Mouse (Mus musculus) CH12.LX (cell line): ENCODE results near the gene Gtf3c4. TPM values are rescaled to one million over a fixed set of nuclear protein-coding genes. Genes with fewer than 3 reads are reported as not detected.

Source experiments
- DNase-seq: peaks from one replicate; pipeline ENCODE4 v3.0.0-alpha.2; 2013; ENCODE audit errors: extremely low read depth
- H3K27ac ChIP-seq: 2 replicates; pipeline ENCODE4 v1.5.1; 2012; ENCODE audit warnings: low read depth, mild to moderate bottlenecking, control low read depth, moderate library complexity; ENCODE audit not compliant: insufficient read depth
- H3K27me3 ChIP-seq: replicated peaks from 2 replicates; pipeline ENCODE3; 2012; ENCODE audit warnings: inconsistent platforms
- H3K36me3 ChIP-seq, 2 experiments: replicated peaks in 1 of 2; 2 replicates each; pipeline versions ENCODE3 to v1.6.1; 2012; ENCODE audit warnings: inconsistent platforms in 1 of 2, low read length in 1 of 2, mild to moderate bottlenecking in 1 of 2, mixed read lengths in 1 of 2, moderate library complexity in 1 of 2; ENCODE audit not compliant: control insufficient read depth in 1 of 2, insufficient read depth in 1 of 2
- H3K4me1 ChIP-seq, 2 experiments: 2 replicates each; pipeline ENCODE4 v1.6.1; 2012; ENCODE audit warnings: inconsistent platforms in 1 of 2, moderate library complexity in 1 of 2; ENCODE audit not compliant: insufficient read depth in 2 of 2, control insufficient read depth in 1 of 2
- H3K4me2 ChIP-seq: 2 replicates; pipeline ENCODE4 v1.6.1; 2012; ENCODE audit warnings: low read depth, mild to moderate bottlenecking, control low read depth; ENCODE audit not compliant: poor library complexity, insufficient read depth, severe bottlenecking
- H3K4me3 ChIP-seq, 3 experiments: fragments of 150-350 bp in 1 of 3; sonication (generic) in 1 of 3; replicated peaks in 1 of 3; 2 replicates each; pipeline versions ENCODE3 to v1.5.1; 2011 to 2012; ENCODE audit warnings: low read depth in 2 of 3, low read length in 2 of 3, mild to moderate bottlenecking in 2 of 3, moderate library complexity in 2 of 3, control low read depth in 1 of 3, improper control_type of control experiment in 1 of 3, inconsistent platforms in 1 of 3, mixed read lengths in 1 of 3; ENCODE audit not compliant: poor library complexity in 1 of 3
- H3K79me2 ChIP-seq: replicated peaks from 2 replicates; pipeline ENCODE4 v1.6.1; 2012; ENCODE audit warnings: mild to moderate bottlenecking, moderate library complexity; ENCODE audit not compliant: control insufficient read depth, poor library complexity, insufficient read depth, severe bottlenecking; ENCODE audit errors: extremely low read depth
- H3K9ac ChIP-seq: 2 replicates; pipeline ENCODE4 v1.6.1; 2012; ENCODE audit warnings: low read depth, mild to moderate bottlenecking, control low read depth, moderate library complexity; ENCODE audit not compliant: insufficient read depth
- H3K9me3 ChIP-seq: replicated peaks from 2 replicates; pipeline ENCODE3; 2012; ENCODE audit warnings: low read length, inconsistent platforms, mixed read lengths
- BHLHE40 ChIP-seq: IDR thresholded peaks from 2 replicates; pipeline ENCODE4 v1.6.1; 2011; ENCODE audit warnings: mild to moderate bottlenecking, low read depth, low read length, improper control_type of control experiment
- CHD2 ChIP-seq: IDR thresholded peaks from 2 replicates; pipeline ENCODE4 v1.6.1; 2011; ENCODE audit warnings: low read length, improper control_type of control experiment
- CTCF ChIP-seq, 2 experiments: IDR thresholded peaks in 1 of 2; conservative IDR thresholded peaks in 1 of 2; 2 replicates each; pipeline ENCODE4 v1.5.1; 2011 to 2012; ENCODE audit warnings: low read depth in 2 of 2, low read length in 2 of 2, improper control_type of control experiment in 1 of 2, inconsistent platforms in 1 of 2, mild to moderate bottlenecking in 1 of 2, moderate library complexity in 1 of 2
- ELF1 ChIP-seq: IDR thresholded peaks from 2 replicates; pipeline ENCODE4 v1.6.1; 2014; ENCODE audit warnings: low read depth, mild to moderate bottlenecking, inconsistent platforms, low read length, improper control_type of control experiment
- EP300 ChIP-seq: IDR thresholded peaks from 2 replicates; pipeline ENCODE4 v1.6.1; 2011; ENCODE audit warnings: low read length, improper control_type of control experiment
- ETS1 ChIP-seq: conservative IDR thresholded peaks from 2 replicates; pipeline ENCODE4 v1.6.1; 2012; ENCODE audit warnings: low read depth, mild to moderate bottlenecking, inconsistent platforms, low read length, improper control_type of control experiment, moderate library complexity
- GABPA ChIP-seq: IDR thresholded peaks from 2 replicates; pipeline ENCODE4 v1.6.1; 2012; ENCODE audit warnings: low read depth, low read length, improper control_type of control experiment, inconsistent platforms; ENCODE audit not compliant: insufficient replicate concordance
- IRF4 ChIP-seq: IDR thresholded peaks from 2 replicates; pipeline ENCODE4 v1.6.1; 2014; ENCODE audit warnings: low read depth, mild to moderate bottlenecking, inconsistent platforms, low read length, improper control_type of control experiment
- JUND ChIP-seq: conservative IDR thresholded peaks from 2 replicates; pipeline ENCODE4 v1.6.1; 2011; ENCODE audit warnings: low read depth, low read length, improper control_type of control experiment
- KAT2A ChIP-seq: IDR thresholded peaks from 2 replicates; pipeline ENCODE4 v1.6.1; 2012; ENCODE audit warnings: low read length, improper control_type of control experiment, inconsistent platforms; ENCODE audit not compliant: insufficient replicate concordance
- MAX ChIP-seq: IDR thresholded peaks from 2 replicates; pipeline ENCODE4 v1.6.1; 2011; ENCODE audit warnings: low read length, improper control_type of control experiment
- MAZ ChIP-seq: IDR thresholded peaks from 2 replicates; pipeline ENCODE4 v1.6.1; 2012; ENCODE audit warnings: low read depth, mild to moderate bottlenecking, inconsistent platforms, low read length, improper control_type of control experiment, moderate library complexity
- MEF2A ChIP-seq: IDR thresholded peaks from 2 replicates; pipeline ENCODE4 v1.6.1; 2014; ENCODE audit warnings: low read depth, mild to moderate bottlenecking, inconsistent platforms, low read length, improper control_type of control experiment, borderline replicate concordance
- MXI1 ChIP-seq: IDR thresholded peaks from 2 replicates; pipeline ENCODE4 v1.6.1; 2011; ENCODE audit warnings: mild to moderate bottlenecking, low read depth, low read length, improper control_type of control experiment
- MYC ChIP-seq: IDR thresholded peaks from 2 replicates; pipeline ENCODE4 v1.6.1; 2011; ENCODE audit warnings: low read depth, mild to moderate bottlenecking, improper control_type of control experiment, low read length
- PAX5 ChIP-seq: IDR thresholded peaks from 2 replicates; pipeline ENCODE4 v1.6.1; 2012; ENCODE audit warnings: low read length, inconsistent platforms, mixed read lengths
- POLR2A ChIP-seq: IDR thresholded peaks from 2 replicates; pipeline ENCODE4 v1.6.1; 2011; ENCODE audit warnings: low read depth, mild to moderate bottlenecking, improper control_type of control experiment, low read length
- POLR2AphosphoS2 ChIP-seq: IDR thresholded peaks from 2 replicates; pipeline ENCODE4 v1.6.1; 2011; ENCODE audit warnings: low read depth, low read length, improper control_type of control experiment
- RAD21 ChIP-seq: IDR thresholded peaks from 2 replicates; pipeline ENCODE4 v1.6.1; 2011; ENCODE audit warnings: low read depth, mild to moderate bottlenecking, low read length, improper control_type of control experiment, moderate library complexity
- SMC3 ChIP-seq: IDR thresholded peaks from 2 replicates; pipeline ENCODE4 v1.6.1; 2011; ENCODE audit warnings: low read depth, low read length, improper control_type of control experiment
- TBP ChIP-seq: conservative IDR thresholded peaks from 2 replicates; pipeline ENCODE4 v1.6.1; 2011; ENCODE audit warnings: low read depth, low read length, improper control_type of control experiment
- UBTF ChIP-seq: IDR thresholded peaks from 2 replicates; pipeline ENCODE4 v1.6.1; 2012; ENCODE audit warnings: low read depth, mild to moderate bottlenecking, inconsistent platforms, low read length, improper control_type of control experiment, moderate library complexity
- USF2 ChIP-seq: conservative IDR thresholded peaks from 2 replicates; pipeline ENCODE4 v1.6.1; 2011; ENCODE audit warnings: low read depth, low read length, improper control_type of control experiment
- ZKSCAN1 ChIP-seq: IDR thresholded peaks from 2 replicates; pipeline ENCODE4 v1.6.1; 2012; ENCODE audit warnings: low read depth, inconsistent platforms, low read length, improper control_type of control experiment, borderline replicate concordance
- ZMIZ1 ChIP-seq: IDR thresholded peaks from 2 replicates; pipeline ENCODE4 v1.6.1; 2012; ENCODE audit warnings: low read depth, mild to moderate bottlenecking, inconsistent platforms, low read length, improper control_type of control experiment
- dilution Hi-C: fragments of 300-500 bp; cut with MboI; formaldehyde crosslinking; loops from 2 replicates; pipeline ENCODE4 v1.14.3; 2020; ENCODE audit warnings: low sequenced_read_pairs; ENCODE audit not compliant: extremely low pct_unique_long_range_greater_than_20kb, extremely low pct_ligation_motif_present
- in situ Hi-C: fragments of 300-500 bp; cut with MboI; formaldehyde crosslinking; loops from 3 replicates; pipeline ENCODE4 v1.14.3; 2019; ENCODE audit warnings: low sequenced_read_pairs, low pct_ligation_motif_present, low pct_unique_long_range_greater_than_20kb, mixed read lengths
- polyA plus RNA-seq: library from polyadenylated mRNA; unstranded; fragments of >175 nt; gene quantifications from 2 replicates; pipeline ENCODE4 v1.2.1, GENCODE M21; 2012; ENCODE audit warnings: low read depth; ENCODE audit not compliant: insufficient read length
- total RNA-seq, 2 experiments: library from RNA; depleted of rRNA; stranded (reverse); fragments of 300-350 nt in 1 of 2; fragments of >200 nt in 1 of 2; gene quantifications; 2 replicates each; pipeline ENCODE4 v1.2.3; 2012 to 2014

Gtf3c4 gene
- total and polyA plus RNA-seq, 3 experiments = 13.2 to 17.4 (median 16.1) TPM

GRCm38 (mm10) chr2:28776728-28777127, 63.4 kb downstream of the Gtf3c4 start:
- no peak overlapping the region for H3K4me3 ChIP-seq
- H3K79me2 ChIP-seq = no peaks in the 10 kb centered on the region
- peaks cover 5 to 15% of the 10 kb centered on the region in 2 experiments; a peak in 3 of 4 replicates for H3K4me1 ChIP-seq
- DNase-seq = no peak
- dilution Hi-C loops = no loop called here
- peaks cover 4% of the 10 kb centered on the region for H3K9me3 ChIP-seq
- no peak overlapping the region for H3K9ac ChIP-seq
- H3K4me2 ChIP-seq = no peak overlapping the region
- H3K36me3 ChIP-seq = no peaks in the 10 kb centered on the region
- no peak overlapping the region for H3K27ac ChIP-seq
- TF ChIP-seq POLR2A (no peak), ZKSCAN1 (no peak), CTCF (conservative IDR thresholded peaks at IDR 0.05 in 1 of 2, IDR thresholded peaks at IDR 0.05 in 1 of 2; ENCODE audit: low read depth in 2 of 2, low read length in 2 of 2) (peak in 1 of 2 experiments; percentile 57; a peak in 2 of 4 replicates), RAD21 (peak; percentile 50), TBP (no peak), SMC3 (peak; percentile 44), ETS1 (no peak)
- no peaks in the 10 kb centered on the region for H3K27me3 ChIP-seq
- in situ Hi-C loops = no loop called here

- Histone ChIP-seq H3K79me2 (no peaks in the 10 kb centered on the region), H3K27me3 (no peaks in the 10 kb centered on the region), H3K4me2 (no peak overlapping the region), H3K9me3 (no peaks in the 10 kb centered on the region), H3K27ac (no peak overlapping the region), H3K9ac (no peak overlapping the region), H3K4me1 (peaks cover 10 to 31% of the 10 kb centered on the region in 2 experiments; a peak in 3 of 4 replicates), H3K36me3 (no peaks in the 10 kb centered on the region), H3K4me3 (no peak overlapping the region)
- TF ChIP-seq CTCF (conservative IDR thresholded peaks at IDR 0.05 in 1 of 2, IDR thresholded peaks at IDR 0.05 in 1 of 2; ENCODE audit: low read depth in 2 of 2, low read length in 2 of 2) = no peak
- TF ChIP-seq GABPA = no peak
- no peak for TF ChIP-seq UBTF
- TF ChIP-seq MAX = no peak
- no peak for TF ChIP-seq CHD2
- TF ChIP-seq BHLHE40 = no peak
- no peak for TF ChIP-seq POLR2AphosphoS2
- TF ChIP-seq JUND = no peak
- no peak for TF ChIP-seq MXI1
- no peak for TF ChIP-seq MEF2A
- no peak for TF ChIP-seq MYC
- TF ChIP-seq ELF1 = no peak
- no peak for TF ChIP-seq IRF4
- no peak for TF ChIP-seq TBP
- no peak for TF ChIP-seq ZMIZ1
- no peak for TF ChIP-seq PAX5
- no peak for TF ChIP-seq KAT2A
- TF ChIP-seq EP300 = no peak
- TF ChIP-seq USF2 = no peak
- TF ChIP-seq MAZ = no peak
- in situ Hi-C loops (no loop called here), dilution Hi-C loops (no loop called here)
- DNase-seq = no peak
Observed at GRCm38 (mm10) chr2:28774073-28774472, 66.1 kb downstream of the Gtf3c4 start.
